Mouse (Mus musculus) G1E (cell line): ENCODE measurements around the gene Iffo1. TPM values are rescaled to one million over a fixed set of nuclear protein-coding genes. Genes with fewer than 3 reads are reported as not detected.

Source experiments
- ATAC-seq: 2 replicates; pipeline ENCODE4 v1.8.0; 2016; ENCODE audit warnings: mild to moderate bottlenecking; ENCODE audit not compliant: insufficient number of reproducible peaks, poor library complexity, low FRiP score, severe bottlenecking; ENCODE audit errors: extremely low read depth
- DNase-seq: peaks from one replicate; pipeline ENCODE4 v3.0.0; 2012; ENCODE audit warnings: low spot score
- H3K27me3 ChIP-seq: 2 replicates; pipeline ENCODE4 v1.6.1; 2012; ENCODE audit warnings: mild to moderate bottlenecking, low read length, inconsistent platforms; ENCODE audit not compliant: insufficient read depth
- H3K36me3 ChIP-seq: replicated peaks from 2 replicates; pipeline ENCODE3; 2012; ENCODE audit warnings: mild to moderate bottlenecking, inconsistent platforms
- H3K4me1 ChIP-seq: 2 replicates; pipeline ENCODE4 v1.6.1; 2012; ENCODE audit warnings: low read depth, low read length, inconsistent platforms, mixed read lengths; ENCODE audit not compliant: insufficient read depth
- H3K4me3 ChIP-seq: 2 replicates; pipeline ENCODE4 v1.5.1; 2012; ENCODE audit warnings: low read depth, mild to moderate bottlenecking, inconsistent platforms, low read length, moderate library complexity, mixed read lengths
- H3K9me3 ChIP-seq: replicated peaks from 2 replicates; pipeline ENCODE4 v1.6.1; 2012; ENCODE audit warnings: inconsistent platforms
- CTCF ChIP-seq: IDR thresholded peaks from 2 replicates; pipeline ENCODE4 v1.5.1; 2012; ENCODE audit warnings: low read depth, low read length, inconsistent platforms, mixed read lengths
- GATA1 ChIP-seq: IDR thresholded peaks from 2 replicates; pipeline ENCODE4 v1.6.1; 2012; ENCODE audit warnings: borderline replicate concordance, low read length, inconsistent platforms, mixed read lengths
- GATA2 ChIP-seq: IDR thresholded peaks from 2 replicates; pipeline ENCODE4 v1.6.1; 2012; ENCODE audit warnings: low read depth, low read length, inconsistent platforms, borderline replicate concordance
- POLR2AphosphoS5 ChIP-seq: IDR thresholded peaks from 2 replicates; pipeline ENCODE4 v1.6.1; 2012; ENCODE audit warnings: low read depth, low read length, inconsistent platforms; ENCODE audit not compliant: insufficient replicate concordance
- TAL1 ChIP-seq: conservative IDR thresholded peaks from 2 replicates; pipeline ENCODE4 v1.6.1; 2012; ENCODE audit warnings: low read depth, low read length, inconsistent platforms, mixed read lengths
- polyA plus RNA-seq: library from polyadenylated mRNA; stranded (reverse); fragments of >175 nt; gene quantifications from 2 replicates; pipeline ENCODE4 v1.2.3, GENCODE M21; 2012
- total RNA-seq, 2 experiments: library from RNA; stranded (forward) in 1 of 2; stranded (reverse) in 1 of 2; fragments of 200-1000 nt in 1 of 2; fragments of >200 nt in 1 of 2; fragmentation: Nextera tagmentation in 1 of 2; gene quantifications; 2 replicates each; pipeline ENCODE4 v1.2.3; 2014 to 2017

The Iffo1 gene
- total and polyA plus RNA-seq, 3 experiments = 14.5 to 26.9 (median 25.1) TPM

DNA sequence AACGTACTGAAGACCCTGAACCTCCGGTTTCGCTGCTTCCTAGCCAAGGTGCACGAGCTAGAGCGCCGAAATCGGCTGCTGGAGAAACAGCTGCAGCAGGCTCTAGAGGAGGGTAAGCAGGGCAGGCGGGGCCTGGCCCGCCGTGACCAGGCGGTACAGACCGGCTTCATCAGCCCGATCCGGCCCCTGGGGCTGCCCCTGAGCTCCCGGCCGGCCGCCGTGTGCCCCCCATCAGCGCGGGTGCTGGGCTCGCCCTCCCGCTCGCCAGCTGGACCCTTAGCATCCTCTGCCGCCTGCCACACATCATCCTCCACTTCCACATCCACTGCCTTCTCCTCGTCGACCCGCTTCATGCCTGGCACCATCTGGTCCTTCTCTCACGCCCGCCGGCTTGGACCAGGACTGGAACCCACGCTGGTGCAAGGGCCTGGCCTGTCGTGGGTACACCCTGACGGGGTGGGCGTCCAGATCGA lies 474 bp downstream of the Iffo1 start:
- Histone ChIP-seq H3K4me1 (peaks cover 86% of the 10 kb centered on the region), H3K36me3 (peaks cover 89% of the 10 kb centered on the region), H3K9me3 (no peaks in the 10 kb centered on the region), H3K4me3 (peak overlapping the region; percentile 87), H3K27me3 (no peaks in the 10 kb centered on the region)
- TF ChIP-seq POLR2AphosphoS5 = no peak
- TF ChIP-seq GATA2 = no peak
- no peak for TF ChIP-seq TAL1
- TF ChIP-seq GATA1 = no peak
- TF ChIP-seq CTCF = no peak
- no peak for DNase-seq
- no peak for ATAC-seq

DNA sequence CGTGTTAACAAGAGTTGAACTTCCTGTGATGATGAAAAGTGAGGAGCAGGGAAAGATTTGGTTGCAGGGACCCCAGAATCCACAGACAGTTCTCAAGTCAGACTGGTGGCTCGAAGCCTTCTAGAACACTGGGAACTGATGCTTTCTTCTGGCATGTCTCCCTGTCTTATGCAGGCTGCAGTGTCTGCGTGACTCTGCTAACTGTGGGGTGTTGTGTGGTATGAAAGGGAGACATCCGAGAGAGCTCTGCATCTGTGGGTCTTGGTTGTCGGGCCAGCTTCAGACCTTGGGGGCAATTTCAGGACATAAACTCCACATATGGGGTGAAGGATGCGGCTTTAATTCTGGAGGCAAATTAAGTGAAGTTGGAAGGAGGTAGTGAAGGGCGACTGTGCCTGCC lies 1.1 kb downstream of the Iffo1 start:
- no peak for TF ChIP-seq TAL1
- TF ChIP-seq POLR2AphosphoS5 = no peak
- no peak for TF ChIP-seq GATA2
- TF ChIP-seq CTCF = no peak
- no peak for TF ChIP-seq GATA1
- H3K36me3 ChIP-seq = peaks cover 89% of the 10 kb centered on the region
- peak overlapping the region; percentile 87; the same call in 1 of the 2 replicates for H3K4me3 ChIP-seq
- H3K4me1 ChIP-seq = peaks cover 84% of the 10 kb centered on the region
- no peaks in the 10 kb centered on the region for H3K27me3 ChIP-seq
- H3K9me3 ChIP-seq = no peaks in the 10 kb centered on the region
- ATAC-seq (no peak), DNase-seq (no peak)

DNA sequence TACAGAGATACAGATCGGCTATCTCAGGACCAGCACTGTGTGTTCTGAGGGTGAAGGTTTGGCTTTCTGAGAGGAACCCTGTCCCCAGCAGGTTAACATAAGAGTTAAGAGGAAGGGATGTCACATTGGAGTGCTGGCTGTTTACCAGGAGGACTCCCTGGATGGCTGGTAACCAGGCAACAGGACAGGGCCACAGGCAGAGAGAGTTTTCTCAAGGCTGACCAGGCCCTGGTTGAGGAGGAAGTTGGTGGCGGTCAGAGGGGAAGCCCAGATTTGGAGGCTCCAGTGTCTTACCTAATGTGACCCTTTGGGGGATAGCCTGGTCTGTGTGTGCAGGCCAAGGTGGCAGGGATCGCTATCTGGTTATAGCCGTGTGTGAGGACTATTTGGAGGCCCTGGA lies 1.8 kb downstream of the Iffo1 start:
- no peaks in the 10 kb centered on the region for H3K9me3 ChIP-seq
- peaks cover 83% of the 10 kb centered on the region for H3K4me1 ChIP-seq
- H3K4me3 ChIP-seq = peak overlapping the region; percentile 87; the same call in 1 of the 2 replicates
- no peak for DNase-seq
- TF ChIP-seq POLR2AphosphoS5 (no peak), TAL1 (no peak), GATA1 (no peak), GATA2 (no peak), CTCF (no peak)
- 0 out of 2 replicates have a peak, but pooled peaks have one; percentile 19 for ATAC-seq
- H3K27me3 ChIP-seq = no peaks in the 10 kb centered on the region
- peaks cover 89% of the 10 kb centered on the region for H3K36me3 ChIP-seq

DNA sequence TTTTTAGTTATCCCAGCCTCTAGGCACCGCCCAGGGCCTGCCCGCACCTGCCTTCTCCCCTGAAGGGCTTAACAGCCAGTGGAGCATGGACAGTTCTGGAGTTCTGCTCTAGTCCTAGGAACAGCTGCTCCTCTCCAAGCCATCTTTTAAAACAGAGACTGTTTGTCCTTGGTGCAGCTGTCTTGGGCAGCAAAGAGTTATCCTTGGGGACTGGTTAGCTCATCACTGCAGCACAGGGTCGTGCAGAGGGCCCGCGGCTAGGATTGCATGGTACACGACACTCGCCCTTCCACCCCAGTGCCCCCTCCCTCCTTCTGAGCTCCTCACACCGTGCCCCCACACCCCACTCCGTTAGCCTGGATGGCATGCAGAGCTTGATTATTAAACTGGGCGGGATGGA lies 2.3 kb downstream of the Iffo1 start:
- H3K4me3 ChIP-seq = peak overlapping the region; percentile 87; the same call in 1 of the 2 replicates
- TF ChIP-seq CTCF = no peak
- TF ChIP-seq GATA2 = no peak
- TF ChIP-seq GATA1 = no peak
- no peak for TF ChIP-seq TAL1
- no peak for TF ChIP-seq POLR2AphosphoS5
- peaks cover 85% of the 10 kb centered on the region for H3K4me1 ChIP-seq
- H3K27me3 ChIP-seq = no peaks in the 10 kb centered on the region
- ATAC-seq = no peak
- no peak for DNase-seq
- no peaks in the 10 kb centered on the region for H3K9me3 ChIP-seq
- peaks cover 87% of the 10 kb centered on the region for H3K36me3 ChIP-seq

DNA sequence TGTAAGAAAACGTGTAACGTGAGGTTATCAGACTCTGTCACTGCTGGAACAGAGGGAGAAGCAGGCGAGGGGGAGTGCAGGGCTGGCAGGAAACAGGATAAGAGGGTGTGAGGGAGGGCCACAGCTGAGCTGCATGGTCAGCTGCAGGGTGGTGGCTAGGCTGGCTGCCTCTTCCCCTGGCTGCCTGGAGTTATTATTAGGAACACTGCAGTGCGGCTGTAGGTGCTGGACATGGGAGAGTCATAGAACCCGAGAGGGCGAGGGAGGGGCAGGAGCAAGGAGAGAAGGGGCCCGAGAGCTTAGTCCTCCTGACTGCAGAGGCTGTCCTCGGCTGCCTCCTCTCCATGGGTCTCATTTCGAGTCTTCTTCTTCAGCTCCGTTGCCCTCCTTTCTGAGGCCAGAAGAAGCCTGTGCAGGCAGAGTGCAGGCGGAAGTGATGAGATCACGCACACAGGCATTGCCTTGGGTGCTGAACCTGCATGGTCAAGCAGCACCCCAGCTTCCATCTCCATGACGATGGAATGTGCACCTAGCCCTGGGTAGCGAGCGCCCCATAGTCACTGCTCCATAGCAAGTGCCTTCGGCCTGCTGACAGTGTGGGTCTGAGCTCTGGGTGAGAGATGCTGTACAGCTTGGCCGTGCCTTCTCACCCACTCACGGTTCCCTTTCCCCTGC lies 3.3 kb downstream of the Iffo1 start:
- TF ChIP-seq POLR2AphosphoS5 = no peak
- Histone ChIP-seq H3K27me3 (no peaks in the 10 kb centered on the region), H3K4me3 (peak overlapping the region; percentile 40; the same call in 1 of the 2 replicates), H3K4me1 (peaks cover 88% of the 10 kb centered on the region), H3K9me3 (no peaks in the 10 kb centered on the region), H3K36me3 (peaks cover 88% of the 10 kb centered on the region)
- no peak for ATAC-seq
- no peak for DNase-seq

DNA sequence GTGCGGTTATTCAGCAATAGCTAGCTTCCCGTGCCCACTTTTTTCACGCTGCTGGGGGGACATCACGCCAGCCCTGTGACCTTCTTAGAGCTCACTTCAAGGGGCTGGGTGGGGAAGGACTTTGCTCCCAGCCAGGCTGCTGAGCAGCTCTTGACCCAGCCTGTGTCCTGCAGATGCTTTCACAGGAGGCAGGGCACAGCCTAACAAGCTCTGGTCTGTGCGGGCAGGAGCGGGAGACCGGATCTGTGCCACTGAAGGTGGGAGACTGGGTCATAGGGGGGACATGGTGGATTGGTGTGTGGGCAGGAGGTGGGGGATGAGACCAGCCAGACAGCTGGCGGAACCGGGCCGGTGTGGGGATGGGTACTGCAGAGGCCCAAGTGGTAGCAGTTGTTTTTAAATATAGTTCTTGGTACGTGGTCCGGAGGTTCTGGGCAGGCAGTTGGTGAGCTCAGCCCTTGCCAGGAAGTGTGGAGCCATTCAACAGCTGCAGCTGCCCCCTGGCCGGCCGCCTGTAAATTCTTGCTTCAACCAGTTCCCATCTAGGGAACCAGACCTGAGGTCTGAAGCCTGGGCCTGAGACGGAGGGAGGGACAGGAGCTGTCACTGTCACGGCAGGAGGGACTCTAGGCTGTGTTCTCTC lies 4.0 kb downstream of the Iffo1 start:
- Histone ChIP-seq H3K4me1 (peaks cover 88% of the 10 kb centered on the region), H3K9me3 (no peaks in the 10 kb centered on the region), H3K36me3 (peaks cover 88% of the 10 kb centered on the region), H3K4me3 (peak overlapping the region; percentile 40; the same call in 1 of the 2 replicates), H3K27me3 (no peaks in the 10 kb centered on the region)
- no peak for ATAC-seq
- no peak for DNase-seq
- TF ChIP-seq POLR2AphosphoS5 (no peak), CTCF (no peak), TAL1 (no peak), GATA1 (no peak), GATA2 (no peak)
